Mouse (Mus musculus) kidney, embryonic 14.5 days (tissue): ENCODE data around the gene Celf5. TPM values are rescaled to one million over a fixed set of nuclear protein-coding genes. Genes with fewer than 3 reads are reported as not detected.

ENCODE experiments used
- ATAC-seq: fragments of 200-750 bp; cut with Nextera tagmentation; 2 replicates; pipeline ENCODE4 v1.8.0; 2017; ENCODE audit warnings: moderate number of reproducible peaks, mild to moderate bottlenecking, moderate TSS enrichment, moderate library complexity; ENCODE audit not compliant: low FRiP score, low TSS enrichment
- H3K27ac ChIP-seq: fragments of 300-500 bp; sonication (generic); 2 replicates; pipeline ENCODE4 v1.5.1; 2014; ENCODE audit warnings: low read depth, mild to moderate bottlenecking, low read length, moderate library complexity, mixed read lengths
- H3K27me3 ChIP-seq: fragments of 300-500 bp; sonication (generic); 2 replicates; pipeline ENCODE4 v1.6.1; 2014; ENCODE audit warnings: mild to moderate bottlenecking, low read length; ENCODE audit not compliant: control insufficient read depth, insufficient read depth
- H3K36me3 ChIP-seq: fragments of 300-500 bp; sonication (generic); 2 replicates; pipeline ENCODE4 v1.6.1; 2014; ENCODE audit warnings: low read length, mixed read lengths; ENCODE audit not compliant: control insufficient read depth, insufficient read depth
- H3K4me1 ChIP-seq: fragments of 300-500 bp; sonication (generic); 2 replicates; pipeline ENCODE4 v1.6.1; 2014; ENCODE audit warnings: low read length, mixed read lengths; ENCODE audit not compliant: control insufficient read depth, insufficient read depth
- H3K4me2 ChIP-seq: fragments of 300-500 bp; sonication (generic); replicated peaks from 2 replicates; pipeline ENCODE4 v1.6.1; 2014; ENCODE audit warnings: low read depth, mild to moderate bottlenecking, low read length
- H3K4me3 ChIP-seq: fragments of 300-500 bp; sonication (generic); 2 replicates; pipeline ENCODE4 v1.5.1; 2014; ENCODE audit warnings: mild to moderate bottlenecking, low read length
- H3K9ac ChIP-seq: fragments of 300-500 bp; sonication (generic); 2 replicates; pipeline ENCODE4 v1.6.1; 2014; ENCODE audit warnings: low read depth, mild to moderate bottlenecking, low read length, moderate library complexity
- H3K9me3 ChIP-seq: fragments of 300-500 bp; sonication (generic); 2 replicates; pipeline ENCODE4 v1.6.1; 2016; ENCODE audit warnings: low read length; ENCODE audit not compliant: control insufficient read depth
- WGBS: fragments of 180-500 bp; shearing (Covaris S2); extraction: QIAGEN DNeasy Blood & Tissue Kit; methylation state at CpG from one replicate; pipeline ENCODE4 v1.1.7; 2014; 5-methylcytosine and 5-hydroxymethylcytosine counted together
- polyA plus RNA-seq: library from polyadenylated mRNA; unstranded; fragments of >200 nt; fragmentation: Nextera tagmentation; extraction: Ambion mirVana; gene quantifications from 2 replicates; pipeline ENCODE4 v1.2.1, GENCODE M21; 2014

Celf5 gene
- 0.28 and 0.36 TPM in 2 replicates for polyA plus RNA-seq

DNA sequence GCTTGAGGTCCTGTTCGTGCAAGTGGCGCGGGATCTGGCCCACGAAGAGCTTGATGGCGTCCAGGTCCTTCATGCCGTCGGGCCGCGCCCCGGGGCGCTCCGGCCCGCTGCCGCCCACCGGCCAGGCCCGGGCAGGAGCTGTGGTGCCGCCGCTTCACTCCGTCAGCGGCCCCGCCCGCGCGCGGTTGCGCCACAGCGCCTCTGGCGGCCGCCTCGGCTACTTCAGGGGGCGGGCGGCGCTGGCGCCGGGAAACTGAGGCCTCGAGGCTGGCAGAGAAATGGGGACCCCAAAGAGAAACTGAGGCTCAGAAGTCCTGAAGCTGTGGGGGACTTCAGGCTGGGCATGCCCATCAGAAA is at the start of gene Celf5:
Celf5 (minus strand) TSS at position 177 of the 357 bp plus-strand sequence.
- peaks cover 13% of the 10 kb centered on the region for H3K27me3 ChIP-seq
- 0 out of 2 replicates have a peak within 1 kb of the TSS, but pooled peaks have one; percentile 18 for H3K9ac ChIP-seq
- peaks cover 14% of the 10 kb centered on the region; the same call in 1 of the 2 replicates for H3K36me3 ChIP-seq
- H3K9me3 ChIP-seq: no peaks in the 10 kb centered on the region
- under 1% methylated on average over 36 of the region's 36 CpGs for WGBS
- H3K4me3 ChIP-seq: peak within 1 kb of the TSS; percentile 42
- H3K27ac ChIP-seq: no peak within 1 kb of the TSS
- H3K4me2 ChIP-seq: peak within 1 kb of the TSS; percentile 72
- 0 out of 2 replicates have a peak, but pooled peaks cover 3% of the 10 kb centered on the region for H3K4me1 ChIP-seq
- ATAC-seq: peak; percentile 43

DNA sequence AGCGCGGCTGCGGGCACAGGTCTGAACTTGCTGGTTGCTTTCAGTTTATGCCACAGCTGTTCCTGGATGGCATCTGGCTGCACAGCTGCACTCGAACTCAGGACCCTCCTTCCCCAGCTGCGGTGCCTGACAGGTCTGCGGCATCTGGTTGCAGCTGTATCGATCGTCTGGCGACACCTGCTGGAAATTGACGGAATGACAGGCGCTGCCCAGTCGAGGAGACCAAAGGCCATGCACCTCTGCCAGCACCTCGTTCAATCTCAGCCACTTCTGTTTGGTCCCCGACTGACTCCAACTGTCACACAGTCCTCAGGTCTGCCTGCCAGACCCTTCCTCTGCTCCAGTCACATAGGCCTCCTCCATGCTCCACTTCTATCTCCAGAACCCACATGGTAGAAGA is 44.3 kb upstream of the Celf5 start:
- no peak overlapping the region for H3K27ac ChIP-seq
- no peaks in the 10 kb centered on the region for H3K9me3 ChIP-seq
- H3K27me3 ChIP-seq: peaks cover 4% of the 10 kb centered on the region; the same call in 1 of the 2 replicates
- 15% methylated on average over 14 of the region's 14 CpGs for WGBS
- H3K4me3 ChIP-seq: no peak overlapping the region
- H3K9ac ChIP-seq: no peak overlapping the region
- no peak overlapping the region for H3K4me2 ChIP-seq
- peaks cover 31% of the 10 kb centered on the region for H3K36me3 ChIP-seq
- H3K4me1 ChIP-seq: no peaks in the 10 kb centered on the region
- ATAC-seq: peak; percentile 44; the same call in 1 of the 2 replicates

GRCm38 (mm10) chr10:81525017-81525694 is 42.6 kb upstream of the Celf5 start:
- Histone ChIP-seq H3K27me3 (peaks cover 4% of the 10 kb centered on the region; the same call in 1 of the 2 replicates), H3K9ac (0 out of 2 replicates have a peak overlapping the region, but pooled peaks have one; percentile 7), H3K4me1 (no peaks in the 10 kb centered on the region), H3K4me2 (no peak overlapping the region), H3K9me3 (no peaks in the 10 kb centered on the region), H3K27ac (no peak overlapping the region), H3K36me3 (peaks cover 16% of the 10 kb centered on the region), H3K4me3 (no peak overlapping the region)
- 60% methylated on average over 13 of the region's 13 CpGs for WGBS
- no peak for ATAC-seq

DNA sequence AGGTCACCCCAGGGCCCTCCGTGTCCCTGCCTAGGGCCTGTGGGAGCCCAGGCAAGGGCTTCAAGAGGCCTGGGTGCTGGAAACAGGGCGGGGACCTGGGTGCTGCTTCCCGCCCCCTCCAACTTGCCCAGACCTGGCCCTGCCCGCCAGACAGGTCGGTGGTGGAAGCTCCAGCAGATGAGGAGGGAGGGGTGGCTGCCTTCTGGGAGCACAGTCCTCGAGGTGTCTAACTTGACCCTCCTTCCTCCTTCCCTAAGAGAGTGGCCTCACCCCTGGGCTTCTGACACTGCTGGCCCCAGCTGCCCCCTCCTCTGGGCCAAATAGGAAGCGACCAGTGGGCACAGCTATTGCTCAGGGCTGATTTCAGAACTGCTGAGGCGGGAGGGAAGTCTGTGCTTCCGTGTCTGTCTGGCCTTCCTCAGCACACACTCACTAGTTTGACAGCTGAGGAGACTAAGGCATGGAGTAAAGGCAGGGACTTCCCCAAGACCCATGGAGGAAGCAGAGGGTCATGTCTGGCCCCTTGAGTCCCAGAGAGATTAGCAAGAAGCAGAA is 41.6 kb upstream of the Celf5 start, which contains the start of gene Gna15:
Gna15 (minus strand) TSS at position 175 of the 555 bp plus-strand sequence.
- Histone ChIP-seq H3K9me3 (no peaks in the 10 kb centered on the region), H3K9ac (0 out of 2 replicates have a peak within 1 kb of the TSS, but pooled peaks have one; percentile 7), H3K4me3 (no peak within 1 kb of the TSS), H3K36me3 (peaks cover 6% of the 10 kb centered on the region; the same call in 1 of the 2 replicates), H3K27ac (no peak within 1 kb of the TSS), H3K4me2 (no peak within 1 kb of the TSS), H3K27me3 (peaks cover 4% of the 10 kb centered on the region; the same call in 1 of the 2 replicates), H3K4me1 (no peaks in the 10 kb centered on the region)
- WGBS: 24% methylated on average over 9 of the region's 9 CpGs
- 0 out of 2 replicates have a peak, but pooled peaks have one; percentile 17 for ATAC-seq

GRCm38 (mm10) chr10:81523570-81523969 is 41.1 kb upstream of the Celf5 start:
- Histone ChIP-seq H3K27me3 (peaks cover 4% of the 10 kb centered on the region; the same call in 1 of the 2 replicates), H3K36me3 (peaks cover under 1% of the 10 kb centered on the region; the same call in 1 of the 2 replicates), H3K27ac (no peak overlapping the region), H3K4me2 (no peak overlapping the region), H3K4me1 (no peaks in the 10 kb centered on the region), H3K9me3 (no peaks in the 10 kb centered on the region), H3K4me3 (no peak overlapping the region), H3K9ac (no peak overlapping the region)
- WGBS: 18% methylated on average over 19 of the region's 19 CpGs
- no peak for ATAC-seq

- no peak for ATAC-seq
- Histone ChIP-seq H3K4me2 (no peak overlapping the region), H3K4me1 (no peaks in the 10 kb centered on the region), H3K9ac (no peak overlapping the region), H3K4me3 (no peak overlapping the region), H3K36me3 (no peaks in the 10 kb centered on the region), H3K27me3 (peaks cover 4% of the 10 kb centered on the region; the same call in 1 of the 2 replicates), H3K9me3 (no peaks in the 10 kb centered on the region), H3K27ac (no peak overlapping the region)
- WGBS: 82% methylated on average over 6 of the region's 6 CpGs
Observed at GRCm38 (mm10) chr10:81523142-81523541, 40.6 kb upstream of the Celf5 start.

GRCm38 (mm10) chr10:81519978-81520365 is 37.5 kb upstream of the Celf5 start:
- Histone ChIP-seq H3K9ac (no peak overlapping the region), H3K4me2 (no peak overlapping the region), H3K9me3 (no peaks in the 10 kb centered on the region), H3K27me3 (peaks cover 4% of the 10 kb centered on the region; the same call in 1 of the 2 replicates), H3K4me1 (no peaks in the 10 kb centered on the region), H3K36me3 (no peaks in the 10 kb centered on the region), H3K4me3 (no peak overlapping the region), H3K27ac (no peak overlapping the region)
- 75% methylated on average over 3 of the region's 3 CpGs for WGBS
- ATAC-seq: no peak

DNA sequence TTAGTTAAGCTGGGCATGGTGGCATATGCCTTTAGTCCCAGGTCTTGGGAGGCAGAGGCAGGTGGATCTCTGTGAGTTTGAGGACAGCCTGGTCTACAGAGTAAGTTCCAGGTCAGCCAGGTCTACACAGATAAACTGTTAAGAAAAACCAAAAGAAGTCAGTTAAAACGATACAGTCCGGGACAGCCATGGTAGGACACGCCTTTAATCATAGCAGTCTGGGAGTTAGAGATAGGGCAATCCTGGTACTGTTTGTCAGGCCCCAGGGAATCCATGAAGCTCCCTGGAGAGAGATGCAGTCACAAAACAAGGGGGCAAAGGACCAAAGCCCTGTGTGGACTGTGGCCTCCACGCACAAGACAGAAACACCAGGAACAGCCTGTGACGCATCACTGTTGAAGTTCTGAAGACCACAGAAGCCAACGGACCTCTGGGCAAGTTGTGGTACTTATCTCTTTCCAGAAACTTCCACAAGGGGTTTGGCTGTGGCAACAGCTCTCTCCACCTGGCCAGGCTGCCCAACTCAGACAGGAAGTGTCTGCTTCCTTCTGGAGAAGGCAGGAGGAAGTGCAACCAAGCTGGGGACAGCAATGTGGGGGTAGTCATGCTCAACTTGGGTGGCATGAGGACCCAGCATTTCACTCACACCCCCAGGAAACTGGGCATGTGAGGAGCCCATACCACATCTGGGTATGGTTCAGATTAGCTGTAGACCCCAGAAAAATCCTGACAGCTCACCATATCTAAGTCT is 36.9 kb upstream of the Celf5 start:
- no peak overlapping the region for H3K27ac ChIP-seq
- no peak overlapping the region for H3K9ac ChIP-seq
- H3K36me3 ChIP-seq: no peaks in the 10 kb centered on the region
- no peaks in the 10 kb centered on the region for H3K4me1 ChIP-seq
- H3K4me2 ChIP-seq: no peak overlapping the region
- no peak for ATAC-seq
- WGBS: 85% methylated on average over 6 of the region's 6 CpGs
- no peak overlapping the region for H3K4me3 ChIP-seq
- H3K27me3 ChIP-seq: peaks cover 4% of the 10 kb centered on the region; the same call in 1 of the 2 replicates
- no peaks in the 10 kb centered on the region for H3K9me3 ChIP-seq
